Mouse (Mus musculus): Measurements from ENCODE around the gene Kdm4b. TPM values are rescaled to one million over a fixed set of nuclear protein-coding genes. Genes with fewer than 3 reads are reported as not detected.

Gene Kdm4b
- polyA plus RNA-seq, 1 experiment from 2014 or later: 63.7 TPM

DNA sequence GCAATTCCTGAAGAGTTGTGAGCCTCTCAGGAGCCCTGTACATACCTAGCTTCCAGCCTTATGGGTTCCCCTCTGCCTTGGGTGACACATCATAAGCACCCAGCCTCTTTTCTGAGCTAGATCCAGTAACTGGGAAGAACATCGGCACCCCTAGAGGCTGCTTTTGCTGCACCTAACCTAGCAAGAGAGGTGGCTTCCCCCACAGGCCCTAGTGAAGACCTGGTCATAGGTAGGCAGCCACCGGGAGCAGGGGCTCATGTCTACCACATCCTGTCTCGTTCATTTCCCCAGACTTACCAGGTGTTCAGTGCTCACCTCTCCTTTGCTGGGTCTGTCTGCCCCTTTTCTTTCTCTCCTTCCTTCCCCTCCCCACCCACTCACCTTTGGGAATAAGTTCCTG is 4.5 kb downstream of the Kdm4b start:
- Histone ChIP-seq H3K9me3 (replicated peaks; ENCODE audit: control insufficient read depth, low read length, poor library complexity, severe bottlenecking) (no peaks in the 10 kb centered on the region), H3K27ac (ENCODE audit: low read length) (no peak overlapping the region), H3K4me1 (ENCODE audit: control insufficient read depth, insufficient read depth, low read length) (peaks cover 35% of the 10 kb centered on the region), H3K27me3 (ENCODE audit: control insufficient read depth, insufficient read depth, low read depth, low read length) (no peaks in the 10 kb centered on the region), H3K4me2 (ENCODE audit: low read length) (no peak overlapping the region), H3K36me3 (ENCODE audit: control insufficient read depth, insufficient read depth, low read length) (no peaks in the 10 kb centered on the region), H3K9ac (ENCODE audit: low read depth, low read length) (peak overlapping the region; percentile 14; the same call in 1 of the 2 replicates), H3K4me3 (ENCODE audit: low read depth, low read length) (no peak overlapping the region)
- no peak for ATAC-seq
- WGBS: 84% methylated on average over 3 of the region's 3 CpGs

DNA sequence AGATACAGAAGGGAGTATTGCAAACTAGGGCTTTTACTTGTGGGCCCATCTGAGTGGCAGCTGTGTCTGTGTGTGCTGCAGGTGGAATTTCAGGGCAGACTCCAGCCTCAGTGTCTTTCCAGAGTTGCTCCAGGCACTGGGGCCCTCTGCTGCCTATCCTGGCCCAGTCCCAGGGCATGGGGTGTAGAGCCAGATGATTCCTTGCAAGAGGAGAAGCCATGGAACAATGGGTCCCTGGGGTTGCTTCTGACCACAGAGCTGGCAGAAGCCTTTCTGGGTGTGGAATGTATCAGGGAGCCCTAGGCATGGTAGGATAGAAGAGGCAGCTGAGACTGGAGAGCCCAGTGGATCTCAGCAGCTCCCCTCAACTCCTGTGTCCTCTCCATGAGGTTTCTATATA is 5.4 kb downstream of the Kdm4b start:
- Histone ChIP-seq H3K9me3 (replicated peaks; ENCODE audit: control insufficient read depth, low read length, poor library complexity, severe bottlenecking) (no peaks in the 10 kb centered on the region), H3K4me2 (ENCODE audit: low read length) (no peak overlapping the region), H3K27ac (ENCODE audit: low read length) (no peak overlapping the region), H3K4me1 (ENCODE audit: control insufficient read depth, insufficient read depth, low read length) (peaks cover 35% of the 10 kb centered on the region), H3K36me3 (ENCODE audit: control insufficient read depth, insufficient read depth, low read length) (no peaks in the 10 kb centered on the region), H3K4me3 (ENCODE audit: low read depth, low read length) (no peak overlapping the region), H3K27me3 (ENCODE audit: control insufficient read depth, insufficient read depth, low read depth, low read length) (no peaks in the 10 kb centered on the region), H3K9ac (ENCODE audit: low read depth, low read length) (no peak overlapping the region)
- ATAC-seq: no peak

- ATAC-seq: no peak
- peaks cover 28% of the 10 kb centered on the region for H3K4me1 ChIP-seq (ENCODE audit: control insufficient read depth, insufficient read depth, low read length)
Measured at GRCm38 (mm10) chr17:56332987-56333386, 7.1 kb downstream of the Kdm4b start.

DNA sequence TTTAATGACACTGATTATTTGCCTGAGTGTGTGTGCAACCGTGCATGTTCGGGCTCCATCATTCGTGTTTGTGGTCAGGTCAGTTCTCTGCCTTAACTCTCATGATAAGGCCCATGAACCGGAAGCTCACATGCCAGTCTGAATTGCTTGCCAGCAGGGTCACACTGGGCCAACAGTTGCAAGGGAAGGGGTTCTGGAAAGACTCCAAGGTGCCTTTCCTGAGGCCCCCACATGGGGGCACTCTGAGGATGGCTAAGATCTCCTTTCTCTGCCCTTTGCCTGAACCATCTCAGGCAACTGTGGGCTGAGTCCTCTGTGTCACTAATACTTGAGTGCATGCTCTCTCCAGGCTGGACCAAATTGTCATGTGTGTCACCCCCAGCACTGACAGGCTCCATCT is 11.3 kb downstream of the Kdm4b start:
- no peaks in the 10 kb centered on the region for H3K36me3 ChIP-seq (ENCODE audit: control insufficient read depth, insufficient read depth, low read length)
- no peak overlapping the region for H3K4me2 ChIP-seq (ENCODE audit: low read length)
- WGBS: 66% methylated on average over 4 of the region's 4 CpGs
- no peak overlapping the region for H3K9ac ChIP-seq (ENCODE audit: low read depth, low read length)
- ATAC-seq: no peak
- H3K4me1 ChIP-seq (ENCODE audit: control insufficient read depth, insufficient read depth, low read length): 0 out of 2 replicates have a peak, but pooled peaks cover 3% of the 10 kb centered on the region
- no peaks in the 10 kb centered on the region for H3K27me3 ChIP-seq (ENCODE audit: control insufficient read depth, insufficient read depth, low read depth, low read length)
- no peaks in the 10 kb centered on the region for H3K9me3 ChIP-seq (replicated peaks; ENCODE audit: control insufficient read depth, low read length, poor library complexity, severe bottlenecking)
- no peak overlapping the region for H3K27ac ChIP-seq (ENCODE audit: low read length)
- no peak overlapping the region for H3K4me3 ChIP-seq (ENCODE audit: low read depth, low read length)

More at GRCm38 (mm10) chr17:56332987-56333386, 7.1 kb downstream of the Kdm4b start:
- no peaks in the 10 kb centered on the region for H3K9me3 ChIP-seq (replicated peaks; ENCODE audit: control insufficient read depth, low read length, poor library complexity, severe bottlenecking)
- no peak overlapping the region for H3K4me2 ChIP-seq (ENCODE audit: low read length)
- H3K27ac ChIP-seq (ENCODE audit: low read length): no peak overlapping the region
- H3K9ac ChIP-seq (ENCODE audit: low read depth, low read length): no peak overlapping the region
- H3K4me3 ChIP-seq (ENCODE audit: low read depth, low read length): no peak overlapping the region
- WGBS: 43% methylated on average over 8 of the region's 8 CpGs
- H3K27me3 ChIP-seq (ENCODE audit: control insufficient read depth, insufficient read depth, low read depth, low read length): no peaks in the 10 kb centered on the region
- no peaks in the 10 kb centered on the region for H3K36me3 ChIP-seq (ENCODE audit: control insufficient read depth, insufficient read depth, low read length)

GRCm38 (mm10) chr17:56337791-56338190 is 11.9 kb downstream of the Kdm4b start:
- ATAC-seq: no peak
- Histone ChIP-seq H3K9me3 (replicated peaks; ENCODE audit: control insufficient read depth, low read length, poor library complexity, severe bottlenecking) (no peaks in the 10 kb centered on the region), H3K9ac (ENCODE audit: low read depth, low read length) (no peak overlapping the region), H3K36me3 (ENCODE audit: control insufficient read depth, insufficient read depth, low read length) (no peaks in the 10 kb centered on the region), H3K4me2 (ENCODE audit: low read length) (no peak overlapping the region), H3K4me1 (ENCODE audit: control insufficient read depth, insufficient read depth, low read length) (0 out of 2 replicates have a peak, but pooled peaks cover 3% of the 10 kb centered on the region), H3K4me3 (ENCODE audit: low read depth, low read length) (no peak overlapping the region), H3K27ac (ENCODE audit: low read length) (no peak overlapping the region), H3K27me3 (ENCODE audit: control insufficient read depth, insufficient read depth, low read depth, low read length) (no peaks in the 10 kb centered on the region)
- 95% methylated on average over 6 of the region's 6 CpGs for WGBS

DNA sequence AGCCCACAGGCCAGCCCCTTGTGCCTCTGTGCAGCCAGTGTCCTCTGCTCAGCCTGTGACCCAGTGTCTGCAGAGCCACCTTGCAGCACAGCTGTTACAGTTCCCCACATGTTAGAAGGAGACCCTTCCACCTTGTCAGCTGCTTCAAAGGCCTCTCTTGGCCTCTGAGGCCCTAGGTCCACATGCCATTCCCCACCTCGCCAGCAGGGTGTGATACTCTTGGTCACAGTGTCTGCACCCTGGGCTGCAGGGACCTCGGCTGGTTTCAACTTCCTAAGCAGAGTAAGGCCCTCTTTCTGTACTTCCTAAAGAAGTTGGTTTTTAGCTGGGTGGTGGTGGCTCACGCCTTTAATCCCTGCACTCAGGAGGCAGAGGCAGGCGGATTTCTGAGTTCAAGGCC is 13.0 kb downstream of the Kdm4b start:
- H3K9me3 ChIP-seq (replicated peaks; ENCODE audit: control insufficient read depth, low read length, poor library complexity, severe bottlenecking): no peaks in the 10 kb centered on the region
- no peak overlapping the region for H3K27ac ChIP-seq (ENCODE audit: low read length)
- H3K27me3 ChIP-seq (ENCODE audit: control insufficient read depth, insufficient read depth, low read depth, low read length): no peaks in the 10 kb centered on the region
- H3K4me3 ChIP-seq (ENCODE audit: low read depth, low read length): no peak overlapping the region
- no peaks in the 10 kb centered on the region for H3K36me3 ChIP-seq (ENCODE audit: control insufficient read depth, insufficient read depth, low read length)
- ATAC-seq: no peak
- H3K4me2 ChIP-seq (ENCODE audit: low read length): no peak overlapping the region
- 0 out of 2 replicates have a peak, but pooled peaks cover 3% of the 10 kb centered on the region for H3K4me1 ChIP-seq (ENCODE audit: control insufficient read depth, insufficient read depth, low read length)
- H3K9ac ChIP-seq (ENCODE audit: low read depth, low read length): no peak overlapping the region
- WGBS: 65% methylated on average over 4 of the region's 4 CpGs

DNA sequence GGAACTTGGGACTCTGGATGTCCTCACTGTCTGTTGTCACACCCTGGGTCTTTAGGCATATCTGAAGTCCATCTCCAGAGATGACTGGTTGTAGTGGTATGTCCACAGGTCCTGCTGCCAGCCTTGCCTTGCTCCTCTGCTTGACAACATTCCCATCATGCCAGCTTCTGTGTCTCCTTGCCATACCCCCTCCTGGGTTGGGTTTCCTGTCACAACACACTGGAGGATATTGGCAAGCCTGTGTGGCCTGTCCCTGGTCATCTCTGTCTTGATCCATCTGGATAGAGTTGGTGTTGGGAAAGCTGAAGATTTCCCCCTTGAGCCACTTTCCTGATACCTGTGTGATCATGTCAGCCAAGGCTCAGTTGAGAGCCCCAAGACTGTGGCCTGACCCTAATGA is 14.9 kb downstream of the Kdm4b start:
- H3K4me1 ChIP-seq (ENCODE audit: control insufficient read depth, insufficient read depth, low read length): 0 out of 2 replicates have a peak, but pooled peaks cover 3% of the 10 kb centered on the region
- H3K27ac ChIP-seq (ENCODE audit: low read length): no peak overlapping the region
- H3K4me3 ChIP-seq (ENCODE audit: low read depth, low read length): no peak overlapping the region
- H3K9ac ChIP-seq (ENCODE audit: low read depth, low read length): no peak overlapping the region
- H3K4me2 ChIP-seq (ENCODE audit: low read length): no peak overlapping the region
- no peak for ATAC-seq
- H3K9me3 ChIP-seq (replicated peaks; ENCODE audit: control insufficient read depth, low read length, poor library complexity, severe bottlenecking): no peaks in the 10 kb centered on the region
- no peaks in the 10 kb centered on the region for H3K27me3 ChIP-seq (ENCODE audit: control insufficient read depth, insufficient read depth, low read depth, low read length)
- H3K36me3 ChIP-seq (ENCODE audit: control insufficient read depth, insufficient read depth, low read length): no peaks in the 10 kb centered on the region

- no peaks in the 10 kb centered on the region for H3K4me1 ChIP-seq (ENCODE audit: control insufficient read depth, insufficient read depth, low read length)
- H3K9me3 ChIP-seq (replicated peaks; ENCODE audit: control insufficient read depth, low read length, poor library complexity, severe bottlenecking): no peaks in the 10 kb centered on the region
- H3K36me3 ChIP-seq (ENCODE audit: control insufficient read depth, insufficient read depth, low read length): no peaks in the 10 kb centered on the region
- H3K27me3 ChIP-seq (ENCODE audit: control insufficient read depth, insufficient read depth, low read depth, low read length): no peaks in the 10 kb centered on the region
- no peak overlapping the region for H3K4me2 ChIP-seq (ENCODE audit: low read length)
- no peak for ATAC-seq
- H3K4me3 ChIP-seq (ENCODE audit: low read depth, low read length): no peak overlapping the region
- WGBS: 83% methylated on average over 3 of the region's 3 CpGs
- no peak overlapping the region for H3K9ac ChIP-seq (ENCODE audit: low read depth, low read length)
- H3K27ac ChIP-seq (ENCODE audit: low read length): no peak overlapping the region
Measured at GRCm38 (mm10) chr17:56343466-56343865, 17.6 kb downstream of the Kdm4b start.

GRCm38 (mm10) chr17:56345364-56345763 is 19.5 kb downstream of the Kdm4b start:
- Histone ChIP-seq H3K4me1 (ENCODE audit: control insufficient read depth, insufficient read depth, low read length) (no peaks in the 10 kb centered on the region), H3K9me3 (replicated peaks; ENCODE audit: control insufficient read depth, low read length, poor library complexity, severe bottlenecking) (no peaks in the 10 kb centered on the region), H3K4me3 (ENCODE audit: low read depth, low read length) (no peak overlapping the region), H3K36me3 (ENCODE audit: control insufficient read depth, insufficient read depth, low read length) (no peaks in the 10 kb centered on the region), H3K9ac (ENCODE audit: low read depth, low read length) (no peak overlapping the region), H3K4me2 (ENCODE audit: low read length) (no peak overlapping the region), H3K27ac (ENCODE audit: low read length) (no peak overlapping the region), H3K27me3 (ENCODE audit: control insufficient read depth, insufficient read depth, low read depth, low read length) (no peaks in the 10 kb centered on the region)
- 77% methylated on average over 2 of the region's 2 CpGs for WGBS
- ATAC-seq: no peak

Data from midbrain, embryonic 16.5 days (tissue).